In genomic region chr3:104793871-104794828, GRCm38 (mm10) we compare ENCODE assay signal across 8 mouse cellular contexts. TPM values are rescaled to one million over a fixed set of nuclear protein-coding genes. Genes with fewer than 3 reads are reported as not detected.
DNase-seq lines count a peak whose midpoint lies in the region; ATAC-seq and TF ChIP-seq lines count a peak whose summit lies in the region.

No protein-coding gene starts in this region.

- H3K27ac ChIP-seq in intestine, embryonic 15.5 days: peak overlapping the region; percentile 92

- H3K4me3 ChIP-seq in intestine, embryonic 15.5 days (replicated peaks): no peak overlapping the region

- peak overlapping the region; percentile 47 for H3K4me2 ChIP-seq in intestine, embryonic 15.5 days (replicated peaks)

- WGBS in intestine, embryonic 15.5 days: 33% methylated on average over 20 of the region's 20 CpGs

- H3K27me3 ChIP-seq in Patski: no peaks in the 10 kb centered on the region
- no peaks in the 10 kb centered on the region for H3K27me3 ChIP-seq in intestine, embryonic 15.5 days (replicated peaks)

- no peaks in the 10 kb centered on the region for H3K9me3 ChIP-seq in intestine, embryonic 15.5 days

- peak; percentile 70 for ATAC-seq in Patski
- ATAC-seq in intestine, embryonic 15.5 days: peak; percentile 85
- peak; percentile 40 for ATAC-seq in megakaryocyte progenitor cell, adult 5-6 weeks (replicated peaks; ENCODE audit: poor library complexity)

- peak overlapping the region; percentile 32; the same call in 1 of the 2 replicates for H3K9ac ChIP-seq in intestine, embryonic 15.5 days

- POLR2A ChIA-PET in Patski (lab: Charles Lee): interaction anchor here (1.1 to 1.5 kb wide), 2 partner anchors 22 to 24 kb away, joined by 4 to 8 read pairs; partner anchors contain the start of gene Mov10

- CTCF ChIA-PET in Patski (lab: Charles Lee): interaction anchor here (0.9 to 2.1 kb wide), 4 partner anchors 20 to 118 kb away, joined by 3 to 5 read pairs (median 3); partner anchors contain the start of gene Mov10

- TF ChIP-seq CTCF in Patski (IDR thresholded peaks at IDR 0.05): no peak

- intact Hi-C loops in left cerebral cortex, postnatal 36 days (cut with DNase I): loop anchor here (5.0 kb wide), 1 partner anchor 263 kb away; no protein-coding TSS in a partner anchor

- peaks cover 72% of the 10 kb centered on the region for H3K4me1 ChIP-seq in intestine, embryonic 15.5 days (replicated peaks)

- peak; percentile 100 for DNase-seq in Patski (ENCODE audit: low read depth, low spot score)
- peak; percentile 94 for DNase-seq in embryo, embryonic 10 days (ENCODE audit: low spot score)
- DNase-seq in gastrocnemius, postnatal 4 days (ENCODE audit: low spot score in 2 of 2): peak; percentile 94 to 95
- peak; percentile 58 to 71 for DNase-seq in left cerebral cortex, postnatal 36 days (ENCODE audit: low spot score in 2 of 2)
- DNase-seq in skeletal muscle tissue, adult 2 months (ENCODE audit: low read depth, low spot score): peak; percentile 84
- DNase-seq in cerebellum, adult 11 months: no peak

- in situ Hi-C loops in Patski (cut with MboI; ENCODE audit: low pct_unique_long_range_greater_than_20kb): no loop called here

- H3K36me3 ChIP-seq in intestine, embryonic 15.5 days: peaks cover 20% of the 10 kb centered on the region

RNA-seq across cellular contexts. Expression of gene Rhoc, which starts 6.0 kb away (rescaled TPM):
- 470 TPM for polyA plus RNA-seq in Patski (2021)
- 100 to 1,000 TPM; 169 to 187 TPM for total RNA-seq in gastrocnemius, postnatal 4 days (2021)
- 157 and 162 TPM in 2 replicates for polyA plus RNA-seq in intestine, embryonic 15.5 days (2015; fragmentation: Nextera tagmentation; extraction: Ambion mirVana)
- total RNA-seq in left cerebral cortex, postnatal 36 days (2021): 10 to 100 TPM; 24.4 to 29.0 TPM
- total RNA-seq in megakaryocyte progenitor cell, adult 5-6 weeks (2015): 0.37 TPM in 1 of 2 replicates, not detected in the other
- not detected in 2 replicates for total RNA-seq in megakaryocyte progenitor cell, adult 5-6 weeks (2017)

RNA-seq across cellular contexts. Expression of gene Fam19a3, which starts 12.5 kb away (rescaled TPM):
- 0.32 TPM for polyA plus RNA-seq in Patski (2021)
- 1 to 10 TPM; 3.2 to 3.5 TPM for total RNA-seq in gastrocnemius, postnatal 4 days (2021)
- polyA plus RNA-seq in intestine, embryonic 15.5 days (2015; fragmentation: Nextera tagmentation; extraction: Ambion mirVana): 0.08 TPM in 1 of 2 replicates, not detected in the other
- total RNA-seq in left cerebral cortex, postnatal 36 days (2021): under 1 TPM in 1 of 2 experiments, not detected in 1; 0.07 TPM
- not detected in 2 replicates for total RNA-seq in megakaryocyte progenitor cell, adult 5-6 weeks (2015)
- total RNA-seq in megakaryocyte progenitor cell, adult 5-6 weeks (2017): not detected in 2 replicates

RNA-seq across cellular contexts. Expression of gene Ppm1j, which starts 13.3 kb away (rescaled TPM):
- polyA plus RNA-seq in Patski (2021): 23.8 TPM
- total RNA-seq in gastrocnemius, postnatal 4 days (2021): 10 to 100 TPM; 19.0 to 26.8 TPM
- 2.9 and 4.5 TPM in 2 replicates for polyA plus RNA-seq in intestine, embryonic 15.5 days (2015; fragmentation: Nextera tagmentation; extraction: Ambion mirVana)
- total RNA-seq in left cerebral cortex, postnatal 36 days (2021): 1 to 10 TPM in 1 of 2 experiments, under 1 TPM in 1; 0.54 to 1.2 TPM
- not detected in 2 replicates for total RNA-seq in megakaryocyte progenitor cell, adult 5-6 weeks (2015)
- total RNA-seq in megakaryocyte progenitor cell, adult 5-6 weeks (2017): not detected in 2 replicates

RNA-seq across cellular contexts. Expression of gene Mov10, which starts 24.2 kb away (rescaled TPM):
- polyA plus RNA-seq in Patski (2021): 43.9 TPM
- total RNA-seq in gastrocnemius, postnatal 4 days (2021): 10 to 100 TPM; 17.0 to 18.9 TPM
- polyA plus RNA-seq in intestine, embryonic 15.5 days (2015; fragmentation: Nextera tagmentation; extraction: Ambion mirVana): 129 and 133 TPM in 2 replicates
- 10 to 100 TPM in 1 of 2 experiments, 1 to 10 TPM in 1; 4.9 to 14.3 TPM for total RNA-seq in left cerebral cortex, postnatal 36 days (2021)
- 5.8 and 8.9 TPM in 2 replicates for total RNA-seq in megakaryocyte progenitor cell, adult 5-6 weeks (2015)
- 2.0 and 4.4 TPM in 2 replicates for total RNA-seq in megakaryocyte progenitor cell, adult 5-6 weeks (2017)

Comparison
In these comparisons a context has a peak if more than half of its experiments do, and no peak if none do; other contexts are left out.
1. RNA of gene Rhoc, which starts 6.0 kb away (total RNA-seq): 169 to 187 TPM in gastrocnemius, postnatal 4 days and 24.4 to 29.0 TPM in left cerebral cortex, postnatal 36 days; 0.37 TPM in megakaryocyte progenitor cell, adult 5-6 weeks; every median in the first group is over 10 times any median in the second.
2. RNA of gene Ppm1j, which starts 13.3 kb away (total RNA-seq): 19.0 to 26.8 TPM in gastrocnemius, postnatal 4 days; 0.54 to 1.2 TPM in left cerebral cortex, postnatal 36 days and not detected in megakaryocyte progenitor cell, adult 5-6 weeks; every median in the first group is over 4 times any median in the second.
3. Peak in every context shown above with its lines, with median percentiles within 50 percentile points of each other: ATAC-seq.